In the genomic region with DNA sequence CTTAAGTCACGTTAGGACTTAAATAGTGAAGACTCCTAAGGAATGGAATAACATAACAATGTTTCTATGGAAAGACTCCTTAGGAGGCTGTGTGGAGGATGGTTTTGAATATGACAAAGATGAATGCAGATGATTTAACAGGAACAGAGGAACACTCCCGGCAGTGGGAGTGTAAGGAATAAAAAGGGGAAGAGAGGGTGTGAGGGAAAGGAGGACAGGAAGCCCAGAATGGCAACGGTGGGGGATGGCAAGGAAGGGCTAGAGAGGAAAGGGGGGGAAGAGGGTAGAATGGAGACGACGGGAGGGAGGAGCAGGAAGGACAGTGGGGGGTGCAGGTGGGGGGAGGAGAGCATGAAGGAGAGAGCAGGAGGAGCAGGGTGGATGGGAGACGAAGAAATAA, we compare ENCODE assay signal across 9 mouse cellular contexts. TPM values are rescaled to one million over a fixed set of nuclear protein-coding genes. Genes with fewer than 3 reads are reported as not detected.
DNase-seq lines count a peak whose midpoint lies in the region; ATAC-seq lines count a peak whose summit lies in the region.
"Had no signal": no experiment of that assay in that cellular context is flagged by ENCODE, and none has a peak within 500 bp of the region (broad histone marks: within the 10 kb centered on the region; RNA-seq: fewer than 3 reads in every experiment).

No protein-coding gene starts in this region.

- 0 out of 2 replicates have a peak, but pooled peaks cover 10% of the 10 kb centered on the region for H3K4me1 ChIP-seq in midbrain, embryonic 14.5 days (ENCODE audit: control insufficient read depth, insufficient read depth, low read length)

- ATAC-seq in common myeloid progenitor, adult 5-6 weeks (replicated peaks; ENCODE audit: low read depth, poor library complexity, severe bottlenecking), result peak; percentile 4; the same call in 1 of the 2 replicates
- ATAC-seq in granulocyte monocyte progenitor cell, adult 5-6 weeks (replicated peaks; ENCODE audit: poor library complexity, severe bottlenecking), result peak; percentile 17; the same call in 1 of the 2 replicates
- no peak for ATAC-seq in midbrain, embryonic 14.5 days (ENCODE audit: low FRiP score, low TSS enrichment)

- H3K27ac ChIP-seq in midbrain, embryonic 14.5 days (replicated peaks; ENCODE audit: low read depth, low read length), result no peak overlapping the region

- H3K4me2 ChIP-seq in midbrain, embryonic 14.5 days (ENCODE audit: low read length), result peak overlapping the region; percentile 22; the same call in 1 of the 2 replicates

- 0 out of 2 replicates have a peak, but pooled peaks cover 3% of the 10 kb centered on the region for H3K27me3 ChIP-seq in midbrain, embryonic 14.5 days (ENCODE audit: control insufficient read depth, insufficient read depth, low read length)

- no peak overlapping the region for H3K9ac ChIP-seq in midbrain, embryonic 14.5 days (replicated peaks; ENCODE audit: low read length)

- H3K4me3 ChIP-seq in midbrain, embryonic 14.5 days (replicated peaks; ENCODE audit: low read depth, low read length), result no peak overlapping the region

- H3K9me3 ChIP-seq in midbrain, embryonic 14.5 days (ENCODE audit: control insufficient read depth, low read length), result no peaks in the 10 kb centered on the region

- 27% methylated on average over 6 of the region's 6 CpGs for WGBS in midbrain, embryonic 14.5 days

- peak; percentile 33 for DNase-seq in kidney, postnatal 10 days
- DNase-seq in kidney, postnatal 14 days, result no peak
- DNase-seq in midbrain, embryonic 14.5 days, result no peak
- no peak for DNase-seq in B cell, adult 2 months
- DNase-seq in ovary, adult 18-20 months (ENCODE audit: low spot score), result no peak
- no peak for DNase-seq in layer of hippocampus, adult 9-10 months (ENCODE audit: low spot score)
- DNase-seq: cerebellum, postnatal 25 days had no signal

- no peaks in the 10 kb centered on the region for H3K36me3 ChIP-seq in midbrain, embryonic 14.5 days (ENCODE audit: control insufficient read depth, insufficient read depth, low read length)

RNA-seq across cellular contexts. Expression of gene Tmem260, which starts 24.4 kb away (rescaled TPM):
- 19.8 and 21.1 TPM in 2 replicates for total RNA-seq in common myeloid progenitor, adult 5-6 weeks (2017)
- total RNA-seq in granulocyte monocyte progenitor cell, adult 5-6 weeks (2014; fragmentation: Nextera tagmentation), result 21.3 and 22.0 TPM in 2 replicates
- total RNA-seq in granulocyte monocyte progenitor cell, adult 5-6 weeks (2017), result 20.2 and 22.2 TPM in 2 replicates
- 18.7 and 27.3 TPM in 2 replicates for polyA plus RNA-seq in midbrain, embryonic 14.5 days (2014; fragmentation: Nextera tagmentation; extraction: Ambion mirVana)
